Mouse (Mus musculus): Measurements from ENCODE around the gene Ino80e. TPM values are rescaled to one million over a fixed set of nuclear protein-coding genes. Genes with fewer than 3 reads are reported as not detected.

Ino80e gene
- polyA plus RNA-seq, 1 experiment from 2014 or later: 117 TPM

DNA sequence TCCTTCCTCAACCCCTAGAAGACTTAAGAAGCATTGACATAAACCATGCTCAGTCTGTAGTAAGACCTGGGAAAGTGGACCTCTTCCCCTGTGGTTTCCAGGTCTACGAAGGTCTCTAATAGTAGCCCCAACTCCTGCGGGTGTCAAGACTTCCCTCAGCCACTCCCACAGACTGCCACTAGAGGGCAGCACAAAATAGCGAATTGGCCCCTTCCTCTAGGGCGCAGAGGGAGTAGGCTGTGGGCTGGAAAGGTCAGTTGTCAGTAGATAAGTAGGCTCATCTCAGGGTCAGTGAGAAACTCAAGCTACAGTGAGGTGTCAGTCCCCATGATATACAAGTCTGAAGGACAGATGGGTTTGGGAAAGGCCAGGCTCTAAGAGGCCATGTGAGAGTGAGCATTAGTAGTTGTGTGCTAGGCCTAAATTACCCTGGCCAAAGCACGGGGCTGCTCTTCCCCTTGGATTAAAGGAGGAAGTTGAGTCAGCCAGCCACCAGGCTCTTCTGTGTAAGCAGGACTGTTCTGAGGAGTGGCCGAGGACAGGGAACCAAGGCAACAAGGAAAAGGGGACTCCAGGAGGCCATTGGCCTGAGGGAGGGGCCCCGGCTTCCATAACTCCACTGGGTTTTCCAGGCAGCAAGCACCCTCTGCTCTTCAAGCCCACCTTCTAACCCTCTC lies 40.2 kb downstream of the Ino80e start:
- Histone ChIP-seq H3K36me3 (no peaks in the 10 kb centered on the region), H3K27me3 (ENCODE audit: low read depth, poor library complexity, severe bottlenecking) (peaks cover 38% of the 10 kb centered on the region), H3K27ac (no peak overlapping the region), H3K4me3 (no peak overlapping the region), H3K9me3 (replicated peaks) (no peaks in the 10 kb centered on the region), H3K4me1 (peaks cover 16% of the 10 kb centered on the region)
- WGBS: 23% methylated on average over 7 of the region's 7 CpGs
- DNase-seq (ENCODE audit: low spot score): peak; percentile 88

DNA sequence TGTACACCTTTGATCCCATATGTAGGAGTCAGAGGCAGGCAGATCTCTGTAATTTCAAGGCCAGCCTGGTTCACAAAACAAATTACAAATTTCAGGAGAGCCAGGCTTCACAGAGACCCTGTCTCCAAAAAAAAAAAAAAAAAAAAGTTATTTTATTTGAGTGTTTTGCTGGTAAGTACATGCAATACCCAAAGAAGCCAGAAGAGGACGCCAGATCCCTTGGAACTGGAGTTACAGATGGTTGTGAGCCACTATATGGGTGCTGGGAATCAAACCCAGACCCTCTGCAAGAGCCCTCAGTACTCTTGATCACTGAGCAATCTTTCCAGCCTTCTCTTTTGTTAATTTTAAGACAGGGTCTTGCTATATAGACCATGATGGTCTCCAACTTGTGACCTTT lies 43.4 kb downstream of the Ino80e start:
- no peak overlapping the region for H3K27ac ChIP-seq
- H3K27me3 ChIP-seq (ENCODE audit: low read depth, poor library complexity, severe bottlenecking): peaks cover 21% of the 10 kb centered on the region
- DNase-seq (ENCODE audit: low spot score): no peak
- WGBS: 42% methylated on average over 1 of the region's 1 CpGs
- H3K36me3 ChIP-seq: no peaks in the 10 kb centered on the region
- no peaks in the 10 kb centered on the region for H3K9me3 ChIP-seq (replicated peaks)
- no peak overlapping the region for H3K4me3 ChIP-seq
- peaks cover 13% of the 10 kb centered on the region for H3K4me1 ChIP-seq

DNA sequence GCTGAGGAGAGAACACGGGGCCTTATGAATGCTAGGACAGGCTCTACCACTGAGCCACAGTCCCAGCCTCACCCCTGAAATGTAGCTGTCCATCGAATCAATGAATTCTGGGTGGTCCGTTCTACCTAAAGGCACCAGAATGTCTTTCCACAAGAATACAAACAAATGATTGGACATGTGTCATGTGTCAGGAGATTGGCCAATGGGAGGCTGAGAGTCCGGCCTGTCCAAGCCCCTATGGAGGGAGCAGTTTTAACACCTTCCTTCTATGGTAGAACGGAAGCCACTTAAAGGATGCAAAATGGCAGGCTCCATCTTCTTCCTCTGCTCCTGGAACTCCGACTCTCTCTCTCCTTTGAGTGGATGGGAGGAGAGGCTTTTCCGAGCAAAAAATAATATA lies 44.6 kb downstream of the Ino80e start:
- peaks cover under 1% of the 10 kb centered on the region for H3K4me1 ChIP-seq
- 93% methylated on average over 7 of the region's 7 CpGs for WGBS
- H3K36me3 ChIP-seq: no peaks in the 10 kb centered on the region
- H3K9me3 ChIP-seq (replicated peaks): no peaks in the 10 kb centered on the region
- peaks cover 8% of the 10 kb centered on the region for H3K27me3 ChIP-seq (ENCODE audit: low read depth, poor library complexity, severe bottlenecking)
- no peak for DNase-seq (ENCODE audit: low spot score)
- no peak overlapping the region for H3K27ac ChIP-seq
- no peak overlapping the region for H3K4me3 ChIP-seq

DNA sequence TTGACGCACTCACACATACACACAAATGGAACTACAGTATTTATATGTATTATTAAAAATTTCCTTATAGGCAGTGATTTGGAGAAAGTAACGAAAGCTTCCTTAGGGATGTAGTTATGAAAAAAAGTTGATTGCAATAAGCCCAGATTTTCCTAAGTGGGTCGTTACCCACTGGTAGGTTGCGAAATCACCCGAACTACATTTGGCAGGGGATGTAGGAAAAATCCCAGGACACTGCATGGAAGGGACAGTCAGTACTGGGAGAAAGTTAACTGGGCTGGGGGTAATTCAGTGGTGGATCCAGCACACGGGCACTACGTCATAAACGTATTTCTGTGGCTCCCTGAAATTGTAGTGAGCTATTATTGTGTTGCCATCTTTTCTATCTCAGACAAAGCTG lies 45.7 kb downstream of the Ino80e start:
- Histone ChIP-seq H3K9me3 (replicated peaks) (no peaks in the 10 kb centered on the region), H3K36me3 (no peaks in the 10 kb centered on the region), H3K4me3 (no peak overlapping the region), H3K27me3 (ENCODE audit: low read depth, poor library complexity, severe bottlenecking) (no peaks in the 10 kb centered on the region), H3K27ac (no peak overlapping the region), H3K4me1 (no peaks in the 10 kb centered on the region)
- no peak for DNase-seq (ENCODE audit: low spot score)
- 90% methylated on average over 8 of the region's 8 CpGs for WGBS

DNA sequence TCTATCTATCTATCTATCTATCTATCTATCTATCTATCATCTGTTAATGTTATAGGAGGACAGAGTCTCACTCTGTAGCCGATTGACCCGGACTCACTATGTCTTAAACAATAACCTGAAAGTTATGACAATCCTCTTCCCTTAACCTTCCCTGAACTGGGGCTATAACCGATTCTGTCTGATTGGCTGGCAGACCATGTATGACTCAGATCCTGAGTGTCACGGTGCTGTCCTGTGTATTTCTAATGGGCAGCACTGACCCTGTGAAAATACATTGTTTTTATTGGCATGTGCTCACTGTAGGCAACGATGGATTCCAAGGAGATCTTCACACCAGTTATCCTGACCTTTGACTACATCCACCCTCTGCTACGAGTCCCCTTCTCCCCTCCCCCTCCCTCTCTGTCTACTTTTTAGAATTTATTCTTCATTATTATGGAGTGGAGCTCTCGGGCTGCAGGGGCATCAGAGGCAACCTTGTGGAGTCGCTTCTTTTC lies 46.4 kb downstream of the Ino80e start:
- Histone ChIP-seq H3K4me3 (no peak overlapping the region), H3K36me3 (no peaks in the 10 kb centered on the region), H3K9me3 (replicated peaks) (no peaks in the 10 kb centered on the region), H3K27ac (no peak overlapping the region), H3K4me1 (no peaks in the 10 kb centered on the region), H3K27me3 (ENCODE audit: low read depth, poor library complexity, severe bottlenecking) (no peaks in the 10 kb centered on the region)
- DNase-seq (ENCODE audit: low spot score): no peak
- WGBS: 77% methylated on average over 8 of the region's 8 CpGs

DNA sequence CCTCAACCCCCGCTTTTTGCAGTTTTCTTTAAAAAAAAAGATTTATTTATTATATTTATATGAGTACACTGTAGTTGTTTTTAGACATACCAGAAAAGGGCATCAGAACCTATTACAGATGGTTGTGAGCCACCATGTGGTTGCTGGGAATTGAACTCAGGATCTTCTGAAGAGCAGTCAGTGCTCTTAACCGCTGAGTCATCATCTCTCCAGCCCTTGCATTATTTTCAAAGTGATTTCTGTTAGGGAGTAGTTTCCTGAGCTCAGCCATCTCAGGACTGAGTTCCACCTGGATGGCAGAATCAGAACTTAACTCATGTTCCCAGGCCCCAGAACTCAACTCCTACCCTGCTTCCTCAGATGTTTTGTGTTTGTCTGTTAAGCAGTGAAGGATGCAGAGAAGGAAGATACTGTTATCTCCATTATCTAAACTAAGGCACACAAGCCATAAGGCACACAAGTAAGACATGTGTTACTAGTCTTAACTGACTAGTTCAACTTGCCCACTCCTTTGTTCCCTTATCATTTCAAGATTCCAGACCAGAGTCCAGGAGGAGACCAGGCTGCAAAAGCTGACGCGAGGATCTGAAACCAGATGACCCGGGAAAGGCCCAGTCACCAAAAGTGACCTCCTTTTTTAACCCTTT lies 52.3 kb downstream of the Ino80e start:
- Histone ChIP-seq H3K27ac (peak overlapping the region; percentile 92), H3K9me3 (replicated peaks) (no peaks in the 10 kb centered on the region), H3K36me3 (peaks cover 25% of the 10 kb centered on the region), H3K27me3 (ENCODE audit: low read depth, poor library complexity, severe bottlenecking) (no peaks in the 10 kb centered on the region), H3K4me3 (peak overlapping the region; percentile 71; the same call in 1 of the 2 replicates), H3K4me1 (peaks cover 29% of the 10 kb centered on the region)
- no peak for DNase-seq (ENCODE audit: low spot score)
- WGBS: 68% methylated on average over 5 of the region's 5 CpGs

DNA sequence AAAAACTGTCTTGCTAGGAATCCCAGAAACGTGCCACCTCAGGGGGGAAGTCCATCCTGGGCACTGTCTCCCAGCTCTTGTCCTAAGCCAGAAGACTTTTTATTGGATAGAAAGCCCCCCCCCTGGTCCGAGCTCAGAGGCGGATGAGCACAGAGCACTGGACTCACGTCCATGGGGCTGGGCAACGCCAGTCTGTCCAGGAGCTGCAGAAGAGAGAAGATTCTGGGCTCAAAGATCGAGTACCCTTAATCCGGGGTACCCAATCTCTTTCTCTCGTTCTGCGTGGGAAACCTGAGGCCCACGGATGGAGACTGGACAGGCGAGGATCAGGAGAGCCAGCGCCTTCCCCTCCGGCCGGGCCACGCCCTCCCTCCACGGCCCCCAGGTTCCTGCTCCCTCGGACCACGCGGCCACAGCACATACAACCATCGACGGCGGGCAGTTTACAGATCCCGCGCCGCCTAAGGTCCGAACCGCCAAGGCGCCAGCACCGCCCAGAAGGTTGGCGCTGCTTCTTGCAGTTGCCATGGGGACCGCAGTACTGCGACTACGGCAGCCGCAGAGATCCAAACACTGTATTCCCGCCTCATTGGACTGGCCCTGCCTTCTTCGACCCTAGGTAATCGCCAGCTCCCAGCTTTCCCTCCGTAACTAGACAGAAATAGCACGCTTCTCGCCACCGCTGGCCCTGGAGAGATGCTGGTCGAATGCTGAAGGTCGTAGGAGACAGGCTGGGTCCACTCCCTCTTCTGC lies 53.3 kb downstream of the Ino80e start:
- peaks cover 35% of the 10 kb centered on the region for H3K36me3 ChIP-seq
- H3K9me3 ChIP-seq (replicated peaks): no peaks in the 10 kb centered on the region
- H3K4me1 ChIP-seq: peaks cover 29% of the 10 kb centered on the region
- peak overlapping the region; percentile 71 for H3K4me3 ChIP-seq
- peak; percentile 90 for DNase-seq (ENCODE audit: low spot score)
- H3K27ac ChIP-seq: peak overlapping the region; percentile 92
- H3K27me3 ChIP-seq (ENCODE audit: low read depth, poor library complexity, severe bottlenecking): no peaks in the 10 kb centered on the region
- WGBS: 0% methylated on average over 43 of the region's 43 CpGs

DNA sequence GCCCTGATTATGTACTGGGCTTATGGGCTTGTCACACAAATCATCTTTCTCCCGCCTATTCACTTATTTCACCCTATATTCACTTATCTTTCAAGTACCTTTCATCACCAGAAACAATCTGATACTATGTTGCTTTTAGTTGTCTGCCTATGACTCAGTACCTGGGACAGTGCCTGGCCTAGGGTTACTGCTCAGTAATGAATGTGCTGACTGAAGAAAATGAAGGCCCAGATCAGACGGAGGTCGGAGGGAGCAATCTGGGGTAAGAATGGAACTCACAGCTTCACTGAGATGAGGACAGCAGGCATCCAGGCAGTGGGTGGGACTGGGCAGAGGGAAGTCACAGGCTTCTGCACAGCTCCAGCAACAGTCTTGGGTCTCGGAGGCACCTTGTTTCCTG lies 54.8 kb downstream of the Ino80e start:
- DNase-seq (ENCODE audit: low spot score): no peak
- Histone ChIP-seq H3K9me3 (replicated peaks) (no peaks in the 10 kb centered on the region), H3K36me3 (peaks cover 49% of the 10 kb centered on the region), H3K27me3 (ENCODE audit: low read depth, poor library complexity, severe bottlenecking) (no peaks in the 10 kb centered on the region), H3K27ac (0 out of 2 replicates have a peak overlapping the region, but pooled peaks have one; percentile 92), H3K4me1 (peaks cover 29% of the 10 kb centered on the region), H3K4me3 (peak overlapping the region; percentile 71)
- 83% methylated on average over 4 of the region's 4 CpGs for WGBS

DNA sequence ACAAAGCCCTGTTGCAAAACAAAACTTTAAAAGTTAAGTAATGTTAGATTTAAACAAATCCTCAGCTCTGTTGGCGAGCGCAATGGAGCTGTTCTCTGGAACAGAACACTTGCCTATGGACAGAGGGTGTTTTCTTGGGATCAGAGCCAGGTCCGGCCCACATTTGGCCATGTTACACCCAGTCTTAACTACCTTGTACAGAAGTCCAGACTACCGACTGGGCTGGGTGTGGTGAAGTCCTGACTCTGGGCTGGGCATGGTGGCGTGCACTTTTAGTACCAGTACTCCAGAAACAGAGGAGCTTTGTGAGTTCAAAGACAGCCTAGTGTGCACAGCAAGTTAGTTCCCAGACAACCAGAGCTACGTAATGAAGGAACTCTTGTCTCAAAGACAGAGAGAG lies 55.2 kb downstream of the Ino80e start:
- Histone ChIP-seq H3K4me1 (peaks cover 29% of the 10 kb centered on the region), H3K27ac (no peak overlapping the region), H3K27me3 (ENCODE audit: low read depth, poor library complexity, severe bottlenecking) (no peaks in the 10 kb centered on the region), H3K4me3 (no peak overlapping the region), H3K9me3 (replicated peaks) (no peaks in the 10 kb centered on the region), H3K36me3 (peaks cover 53% of the 10 kb centered on the region)
- WGBS: 92% methylated on average over 6 of the region's 6 CpGs
- DNase-seq (ENCODE audit: low spot score): no peak

DNA sequence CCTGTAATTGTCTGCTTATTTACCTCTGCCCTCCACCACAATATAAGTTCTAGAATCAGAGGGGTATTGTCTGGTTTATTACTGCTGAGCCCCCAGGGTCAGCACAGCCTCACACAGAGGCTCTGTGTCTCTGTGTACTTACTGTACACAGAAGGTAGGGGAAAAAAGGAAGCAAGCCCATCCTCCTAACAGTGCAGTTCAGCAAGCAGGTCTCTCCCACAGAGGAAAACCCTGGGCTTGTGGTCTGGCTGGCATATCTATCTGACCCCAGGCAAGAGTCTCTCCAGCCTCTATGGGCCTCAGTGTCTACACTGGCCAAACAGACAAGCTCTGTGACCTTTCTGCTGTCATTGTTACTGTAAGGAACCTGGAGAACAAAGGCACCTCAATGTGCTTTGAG lies 58.4 kb downstream of the Ino80e start:
- Histone ChIP-seq H3K4me3 (no peak overlapping the region), H3K27ac (no peak overlapping the region), H3K9me3 (replicated peaks) (no peaks in the 10 kb centered on the region), H3K4me1 (peaks cover 33% of the 10 kb centered on the region), H3K27me3 (ENCODE audit: low read depth, poor library complexity, severe bottlenecking) (no peaks in the 10 kb centered on the region), H3K36me3 (peaks cover 62% of the 10 kb centered on the region)
- DNase-seq (ENCODE audit: low spot score): no peak

DNA sequence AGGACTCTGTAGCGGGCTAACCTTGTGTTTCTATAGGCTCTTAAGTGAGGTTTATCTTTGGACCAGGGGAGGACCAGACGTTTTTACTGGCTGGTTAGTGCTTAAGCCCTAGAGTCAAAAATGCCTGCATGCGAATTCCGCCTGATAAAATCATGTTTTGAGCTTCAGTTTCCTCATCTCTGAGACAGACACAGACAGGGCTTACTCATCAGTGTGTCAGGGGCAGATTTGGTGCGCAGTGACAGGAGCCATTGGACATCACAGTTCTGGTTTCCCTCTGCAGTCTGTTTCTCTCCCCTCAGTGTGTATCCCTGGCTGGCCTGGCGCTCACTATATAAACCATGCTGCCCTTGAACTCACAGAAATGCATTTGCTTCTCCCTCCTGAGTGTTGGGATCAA lies 59.0 kb downstream of the Ino80e start:
- DNase-seq (ENCODE audit: low spot score): no peak
- peaks cover 27% of the 10 kb centered on the region for H3K4me1 ChIP-seq
- H3K27ac ChIP-seq: no peak overlapping the region
- WGBS: 90% methylated on average over 6 of the region's 6 CpGs
- H3K9me3 ChIP-seq (replicated peaks): no peaks in the 10 kb centered on the region
- H3K36me3 ChIP-seq: peaks cover 62% of the 10 kb centered on the region
- no peaks in the 10 kb centered on the region for H3K27me3 ChIP-seq (ENCODE audit: low read depth, poor library complexity, severe bottlenecking)
- H3K4me3 ChIP-seq: no peak overlapping the region

DNA sequence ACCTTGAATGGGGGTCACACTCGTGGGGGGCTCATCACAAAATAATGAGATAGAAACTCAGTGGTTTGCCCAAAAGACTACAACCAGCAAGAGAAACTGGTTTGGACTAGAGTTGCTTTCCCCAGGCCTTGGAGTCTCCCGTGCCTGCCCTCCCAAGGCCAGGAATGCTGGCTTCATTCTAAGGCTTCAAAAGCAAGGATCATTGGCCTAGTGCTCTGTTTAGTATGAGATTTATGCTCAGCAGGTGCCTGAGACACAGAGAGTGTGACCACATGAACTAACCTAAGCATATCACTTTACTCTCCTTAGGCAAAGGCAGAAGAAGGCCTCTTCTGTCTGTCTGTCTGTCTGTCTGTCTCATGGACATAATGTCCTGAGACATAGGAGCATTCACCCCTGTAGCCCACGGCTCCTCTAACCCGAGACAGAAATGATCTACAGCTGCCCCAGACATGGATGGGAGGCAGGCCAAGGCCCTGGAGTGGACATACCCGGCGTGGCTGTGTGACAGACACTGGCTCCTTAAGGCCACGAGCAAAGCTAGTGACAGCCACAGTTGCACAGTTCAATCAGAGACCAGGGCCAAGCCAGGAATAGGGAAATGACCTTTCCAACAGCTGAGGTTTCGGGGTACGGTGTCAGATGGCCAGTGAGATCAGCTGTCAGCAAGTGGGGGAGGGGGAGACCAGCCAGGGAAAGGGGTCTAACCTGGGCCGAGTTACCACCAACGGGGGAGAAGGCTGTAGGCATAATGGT lies 59.9 kb downstream of the Ino80e start:
- H3K4me3 ChIP-seq: no peak overlapping the region
- 87% methylated on average over 11 of the region's 11 CpGs for WGBS
- H3K36me3 ChIP-seq: peaks cover 64% of the 10 kb centered on the region
- H3K27me3 ChIP-seq (ENCODE audit: low read depth, poor library complexity, severe bottlenecking): no peaks in the 10 kb centered on the region
- DNase-seq (ENCODE audit: low spot score): no peak
- no peak overlapping the region for H3K27ac ChIP-seq
- H3K9me3 ChIP-seq (replicated peaks): no peaks in the 10 kb centered on the region
- H3K4me1 ChIP-seq: peaks cover 27% of the 10 kb centered on the region
